Mouse (Mus musculus) A20 (cell line): ENCODE data around the gene Nisch.

Experiments used
- DNase-seq: peaks from one replicate; pipeline ENCODE4 v3.0.0-alpha.2; 2011; ENCODE audit warnings: low read depth, low spot score

Nisch gene

DNA sequence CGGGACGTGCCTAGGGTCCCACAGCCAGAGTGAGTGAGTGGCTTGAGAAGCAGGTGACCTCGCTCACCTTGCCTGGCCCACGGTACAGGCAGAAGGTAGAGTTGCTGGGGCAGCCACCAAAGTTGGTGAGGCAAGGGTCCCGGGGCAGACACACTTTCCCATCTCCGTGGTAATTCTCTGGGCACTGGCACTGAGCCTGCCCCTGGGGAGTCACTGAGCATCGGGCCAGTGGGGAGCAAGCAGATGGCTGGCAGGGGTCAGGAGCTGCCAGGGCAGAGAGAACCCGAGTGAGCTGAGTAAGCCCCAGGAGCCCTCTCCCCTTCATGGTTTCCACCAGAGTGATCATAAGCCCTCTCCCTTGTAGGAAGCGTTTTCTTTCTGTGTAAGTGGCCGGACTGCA is 55.1 kb downstream of the Nisch start:
- no peak for DNase-seq

DNA sequence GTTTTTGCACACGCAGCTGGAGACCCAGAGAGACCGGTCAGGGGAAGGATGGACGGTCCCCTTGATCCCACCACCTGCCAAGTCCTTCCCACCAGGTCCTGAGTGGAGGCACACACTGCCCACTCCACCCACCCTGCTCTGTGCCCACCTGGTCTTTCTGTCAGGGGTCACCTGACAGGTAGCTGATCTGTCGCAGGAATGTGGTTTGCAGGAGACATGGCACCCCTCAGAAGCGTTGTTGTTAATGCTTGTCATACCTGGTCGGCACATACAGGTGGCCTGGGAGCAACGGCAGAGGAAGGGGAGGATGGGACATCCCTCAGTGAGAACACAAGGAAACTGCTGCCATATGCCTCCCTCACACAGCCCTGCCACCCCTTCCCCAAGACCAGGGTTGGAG is 55.6 kb downstream of the Nisch start:
- DNase-seq, result no peak

DNA sequence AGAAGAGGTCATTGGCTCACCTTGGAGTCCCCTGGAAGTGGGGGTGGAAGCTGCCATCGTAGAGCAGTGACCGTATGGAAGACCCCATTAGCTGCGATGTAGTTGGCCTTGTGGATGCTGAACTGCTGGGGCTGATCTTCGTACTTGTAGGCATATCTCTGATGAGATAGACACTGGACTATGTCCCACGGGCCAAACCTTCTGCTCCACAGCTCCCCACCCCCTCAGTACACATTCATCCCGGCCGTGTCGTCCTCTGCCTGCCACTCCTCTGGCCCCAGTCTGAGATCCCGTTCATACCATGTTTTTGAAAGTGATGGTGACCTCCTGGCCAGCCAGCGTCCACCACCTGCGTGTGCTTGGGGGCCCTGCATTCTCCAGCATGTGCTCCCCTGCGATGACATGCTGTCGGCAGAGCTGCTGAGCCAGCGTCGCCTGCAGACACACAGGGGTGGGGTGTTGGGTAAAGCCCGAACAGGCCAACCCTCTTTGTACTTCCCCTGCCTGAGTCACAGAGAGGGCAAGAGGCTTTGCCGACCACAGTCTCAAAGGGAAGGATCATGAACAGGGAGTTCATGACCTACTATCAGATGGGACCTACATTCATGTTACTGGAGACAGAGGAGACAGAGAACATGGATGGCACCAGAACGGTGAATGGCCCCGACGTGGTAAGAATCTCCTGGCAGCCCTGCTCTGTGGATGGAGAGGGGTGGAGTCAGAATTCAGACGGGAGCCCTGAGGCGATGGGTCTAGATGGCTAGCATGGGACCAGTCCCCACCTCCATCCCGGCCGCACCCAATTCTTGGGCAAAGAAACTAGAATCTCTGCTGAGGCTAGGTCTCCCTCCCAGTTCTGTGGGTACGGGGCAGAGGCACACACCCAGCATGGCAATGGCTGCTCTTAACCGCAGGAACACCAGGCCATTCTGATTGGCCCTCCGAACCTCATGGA is 56.3 kb downstream of the Nisch start:
- DNase-seq, result peak; percentile 26

DNA sequence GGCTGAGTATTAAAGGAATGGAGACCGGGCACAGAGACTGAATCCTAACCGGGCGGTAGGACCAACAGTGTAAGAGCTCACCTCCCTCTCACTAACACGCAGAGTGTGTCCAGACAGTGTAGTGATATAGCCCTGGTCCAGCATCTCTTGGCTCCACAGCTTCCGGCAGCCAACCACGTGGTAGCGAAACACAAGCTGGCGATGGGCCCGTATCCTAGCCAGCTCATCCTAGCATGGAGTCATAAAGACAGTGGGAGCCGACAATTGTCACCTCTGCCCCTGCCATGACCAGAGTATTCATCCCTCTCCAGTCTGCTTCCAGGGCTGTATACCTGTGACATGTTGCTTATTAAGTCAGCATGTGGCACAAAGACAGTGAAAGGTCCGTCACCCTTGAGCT is 71.1 kb downstream of the Nisch start:
- DNase-seq, result no peak

- DNase-seq, result no peak
Measured at GRCm38 (mm10) chr14:31141011-31141410, 75.7 kb downstream of the Nisch start.

DNA sequence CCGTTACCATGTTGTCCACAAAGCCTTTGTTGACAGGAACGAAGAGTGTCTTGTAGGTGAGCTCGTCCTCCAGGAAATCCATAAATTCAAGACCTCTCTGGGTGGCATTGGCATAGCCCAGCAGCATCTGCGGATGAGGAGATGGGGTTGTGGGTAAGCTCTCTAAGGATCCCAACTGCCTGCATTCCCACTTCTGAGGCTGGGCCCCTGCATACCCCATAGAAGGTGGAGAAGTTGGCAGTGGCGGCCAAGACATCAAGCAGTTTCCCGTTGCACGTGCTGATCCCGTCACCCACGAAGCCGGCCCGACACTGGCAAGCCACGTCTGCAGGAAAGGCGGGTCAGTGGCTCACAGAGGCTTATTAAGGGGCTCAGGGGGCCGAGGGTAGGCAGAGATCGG is 76.6 kb downstream of the Nisch start:
- DNase-seq, result no peak

- DNase-seq, result no peak
Measured at GRCm38 (mm10) chr14:31139666-31140065, 77.1 kb downstream of the Nisch start.

GRCm38 (mm10) chr14:31138897-31139429 is 77.8 kb downstream of the Nisch start:
- no peak for DNase-seq

- DNase-seq, result no peak
Measured at GRCm38 (mm10) chr14:31138219-31138896, 78.4 kb downstream of the Nisch start.

DNA sequence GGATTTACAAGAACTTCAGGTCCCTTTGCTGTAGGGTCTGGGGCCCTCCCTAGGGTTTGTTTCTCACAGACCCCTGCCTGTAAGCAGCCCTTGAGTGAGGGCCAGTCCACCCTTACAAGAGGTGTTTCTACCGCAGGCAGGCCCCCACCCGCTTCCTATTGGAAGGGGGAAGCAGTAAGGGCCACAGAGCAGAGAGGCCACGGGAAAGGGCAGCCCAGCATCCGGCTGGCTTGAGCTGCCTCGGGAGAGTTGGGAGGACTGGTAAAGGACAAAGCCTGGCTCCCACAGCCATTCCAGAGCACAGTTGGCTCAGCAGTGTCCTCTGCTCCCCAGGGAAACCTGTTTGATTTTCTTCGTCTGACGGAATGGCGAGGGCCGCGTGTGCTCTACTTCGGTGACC is 79.0 kb downstream of the Nisch start:
- no peak for DNase-seq

GRCm38 (mm10) chr14:31137281-31137595 is 79.5 kb downstream of the Nisch start:
- DNase-seq, result no peak

DNA sequence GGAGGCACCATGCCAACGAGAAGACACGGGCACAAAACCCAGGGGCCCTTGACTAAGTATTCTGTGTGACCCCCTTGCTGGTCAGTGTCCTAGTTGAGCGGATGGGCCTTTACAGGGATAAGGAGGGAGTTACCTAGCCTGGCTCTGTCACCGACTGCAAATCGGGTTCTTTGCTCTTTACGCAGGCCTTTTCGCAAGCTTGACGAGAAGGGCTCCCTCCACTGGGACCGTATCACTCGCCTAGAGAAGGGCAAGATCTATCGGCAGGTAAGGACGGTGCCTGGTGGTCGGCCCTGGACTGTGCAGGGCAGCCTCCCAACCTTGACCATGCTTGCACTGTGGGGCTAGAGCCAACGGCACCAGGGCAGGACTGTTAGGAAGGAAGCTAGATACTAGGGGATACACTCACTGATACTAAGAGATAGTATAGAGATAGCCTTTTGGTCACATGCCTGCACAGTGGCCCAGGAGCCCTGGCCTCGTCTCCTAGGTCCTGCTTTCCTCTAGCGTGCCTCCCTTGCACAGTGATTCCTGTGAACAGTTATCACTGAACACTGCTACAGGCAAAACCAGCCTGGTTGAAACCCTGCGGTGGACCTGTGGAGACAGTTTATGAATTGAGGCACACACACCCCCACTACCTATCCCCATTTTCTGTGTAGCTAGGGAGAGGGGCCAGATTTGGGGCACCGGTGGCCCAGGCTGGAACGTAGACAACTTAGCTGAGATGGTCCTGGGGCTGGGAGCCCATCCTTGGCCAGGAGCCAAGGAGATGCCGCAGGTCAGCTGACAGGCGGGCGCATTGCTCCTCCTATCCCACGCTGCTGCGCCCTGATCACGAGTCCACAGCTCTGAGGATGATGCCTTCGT is 80.1 kb downstream of the Nisch start:
- DNase-seq, result no peak

GRCm38 (mm10) chr14:31135495-31136410 is 81.0 kb downstream of the Nisch start:
- DNase-seq, result no peak

DNA sequence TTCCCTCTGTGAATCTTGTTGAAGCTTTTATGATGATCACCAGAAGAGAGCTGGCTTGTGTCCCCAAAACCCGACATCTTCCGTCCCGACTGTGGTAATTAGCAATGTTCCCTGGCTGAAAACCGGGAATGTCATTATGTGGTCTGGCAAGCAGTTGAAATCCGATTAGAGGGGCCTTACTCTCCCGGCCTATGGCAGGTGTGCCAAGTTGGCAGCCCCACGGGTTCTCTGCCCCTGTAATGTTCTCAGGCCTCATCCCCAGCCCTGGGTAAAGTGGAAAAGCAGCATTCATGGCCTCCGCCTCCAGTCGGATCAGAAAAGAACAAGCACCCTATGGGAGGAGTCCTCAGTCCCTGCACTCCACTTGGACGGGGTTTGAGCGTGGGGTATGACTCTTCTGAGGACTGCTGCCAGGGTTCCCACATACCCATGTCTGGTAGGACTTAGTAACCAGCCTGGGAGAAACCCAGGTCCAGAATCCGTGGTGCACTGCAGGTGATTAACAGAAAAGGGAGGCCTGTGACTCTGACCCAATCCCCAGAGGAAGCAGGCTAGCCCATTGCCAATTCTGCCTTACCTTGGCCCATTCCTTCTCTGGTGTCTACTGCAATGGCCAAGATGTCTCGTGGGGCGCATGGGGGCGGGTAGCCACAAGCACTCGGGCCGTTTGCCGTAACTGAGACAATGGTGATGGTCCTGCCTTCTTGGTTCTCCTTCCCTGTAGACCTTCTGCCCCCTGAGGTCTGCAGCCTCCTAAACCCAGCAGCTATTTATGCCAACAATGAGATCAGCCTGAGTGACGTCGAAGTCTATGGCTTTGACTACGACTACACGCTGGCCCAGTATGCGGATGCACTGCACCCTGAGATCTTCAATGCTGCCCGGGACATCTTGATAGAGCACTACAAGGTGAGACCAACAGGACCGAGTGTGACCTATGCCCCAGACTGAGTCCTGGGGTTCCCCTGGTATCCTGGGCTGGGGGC is 82.4 kb downstream of the Nisch start:
- DNase-seq, result no peak

- no peak for DNase-seq
Measured at GRCm38 (mm10) chr14:31133023-31133665, 83.6 kb downstream of the Nisch start.

GRCm38 (mm10) chr14:31132491-31132975 is 84.2 kb downstream of the Nisch start:
- DNase-seq, result no peak

DNA sequence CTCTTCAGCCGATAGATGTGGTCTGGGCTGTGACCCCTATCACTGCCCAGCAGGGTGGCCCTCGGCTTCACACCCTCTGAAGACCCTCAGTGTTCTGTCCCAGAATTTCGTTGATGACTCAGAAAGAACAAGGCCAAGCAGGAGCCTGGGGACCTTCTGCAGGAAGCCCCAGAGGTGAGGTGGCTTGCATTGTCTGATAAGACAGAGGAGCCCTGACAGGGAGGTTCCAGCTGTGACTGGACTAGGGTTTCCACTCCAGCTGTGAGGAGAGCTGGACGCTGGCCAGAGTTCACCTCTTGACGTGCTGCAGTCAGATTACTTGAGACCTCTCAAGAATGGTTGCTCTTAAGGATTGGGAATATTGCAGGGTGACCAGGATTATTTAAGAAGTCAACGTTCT is 84.7 kb downstream of the Nisch start:
- DNase-seq, result no peak

DNA sequence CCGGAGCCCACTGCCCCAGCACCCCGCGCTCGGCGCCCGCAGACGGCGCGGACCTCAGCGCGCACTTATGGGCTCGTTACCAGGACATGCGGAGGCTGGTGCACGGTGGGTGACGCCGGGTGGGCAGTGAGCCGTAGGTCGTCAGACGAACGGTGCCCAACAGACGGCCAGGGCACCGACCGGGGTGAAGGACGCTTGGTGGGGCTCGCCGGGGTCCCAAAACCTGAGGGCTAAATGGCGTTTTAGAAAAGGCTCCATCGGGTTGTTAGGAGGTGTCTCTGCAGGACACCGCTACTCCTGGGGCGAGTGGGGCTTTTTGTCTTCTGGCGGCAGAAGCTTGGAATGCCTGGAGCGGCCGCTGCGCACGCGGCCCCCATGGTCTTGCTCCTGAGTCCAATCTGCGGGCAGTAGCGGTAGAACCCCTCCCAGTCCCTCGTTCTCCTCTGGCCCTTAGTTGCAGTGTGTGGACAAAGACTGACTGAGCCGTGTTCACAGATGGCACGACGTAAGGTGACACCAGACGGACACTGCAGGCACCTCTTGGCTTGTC is 85.4 kb downstream of the Nisch start:
- DNase-seq, result no peak
